Mouse (Mus musculus): ENCODE measurements at regions not wholly inside any gene's neighbourhood (a gene's known extent, or its start where the extent isn't known, plus 50 kb on each side); places are given as distances from the start of the nearest gene placed in this dataset.

DNA sequence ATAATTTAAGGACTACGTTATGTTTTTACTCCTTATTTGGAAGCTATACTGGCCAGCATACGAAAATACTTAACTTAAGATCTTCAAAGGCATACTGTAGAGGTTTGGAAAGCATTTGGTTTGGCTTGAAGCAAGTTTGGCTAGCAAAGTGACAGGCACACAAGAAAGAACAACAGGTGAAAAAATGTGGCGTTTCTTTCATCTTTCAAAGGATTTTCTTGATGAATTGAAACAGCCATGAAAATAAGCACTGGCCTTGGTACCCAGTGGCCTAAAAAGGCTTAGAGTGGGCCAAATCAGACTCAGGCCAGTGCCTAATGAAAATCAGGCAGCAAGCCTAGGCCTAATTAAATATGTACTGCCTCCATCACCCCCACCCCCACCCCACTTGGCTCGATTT is 119.4 kb downstream of the Mterf1b start:
- TF ChIP-seq CTCF (conservative IDR thresholded peaks at IDR 0.05; ENCODE audit: low read length) (no peak), POU5F1 (IDR thresholded peaks at IDR 0.05; ENCODE audit: borderline replicate concordance, low read length) (no peak), NANOG (IDR thresholded peaks at IDR 0.05; ENCODE audit: borderline replicate concordance, low read length) (no peak)

Measured in E14TG2a.4 (cell line).